Mouse (Mus musculus) ES-Bruce4 (cell line): ENCODE results near the gene Ralgps1.

Experiments
- CTCF ChIP-seq: IDR thresholded peaks from one replicate; pipeline ENCODE4 v1.8.1; 2011; ENCODE audit warnings: low read depth, low read length
- EP300 ChIP-seq: IDR thresholded peaks from 2 replicates; pipeline ENCODE4 v1.6.1; 2011; ENCODE audit warnings: low read depth, low read length; ENCODE audit not compliant: insufficient read depth

- no peak for TF ChIP-seq EP300
- TF ChIP-seq CTCF, result no peak
Observed at GRCm38 (mm10) chr2:33237581-33237980, 133.7 kb downstream of the Ralgps1 start.
